Mouse (Mus musculus): Measurements from ENCODE around the gene Ift22.

DNA sequence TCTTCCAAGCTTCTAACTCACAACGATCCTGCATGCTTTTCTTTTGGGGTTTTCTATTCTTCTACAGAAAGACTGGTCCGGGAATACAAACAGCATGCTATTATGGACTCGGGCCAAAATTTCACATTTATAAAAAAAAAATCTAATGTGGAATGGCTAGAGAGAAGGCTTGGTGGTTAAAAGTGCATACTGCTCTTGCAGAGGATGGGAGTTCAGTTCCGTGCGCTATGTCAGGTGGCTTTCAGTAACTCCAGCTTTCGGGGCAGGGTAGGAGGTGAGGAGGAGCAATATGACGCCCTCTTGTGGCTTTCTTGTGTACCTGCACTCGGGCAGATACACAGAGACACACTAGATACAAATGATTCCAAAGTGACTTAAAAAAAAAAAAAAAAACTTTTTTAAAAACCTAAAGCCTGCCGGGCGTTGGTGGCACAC lies 12.4 kb upstream of the Ift22 start:
- TF ChIP-seq CTCF (conservative IDR thresholded peaks at IDR 0.05; ENCODE audit: low read length) = peak; percentile 67
- no peak for TF ChIP-seq POU5F1 (IDR thresholded peaks at IDR 0.05; ENCODE audit: borderline replicate concordance, low read length)
- no peak for TF ChIP-seq NANOG (IDR thresholded peaks at IDR 0.05; ENCODE audit: borderline replicate concordance, low read length)

All from E14TG2a.4 (cell line).